Mouse (Mus musculus): ENCODE data around the gene Rab3ip. TPM values are rescaled to one million over a fixed set of nuclear protein-coding genes. Genes with fewer than 3 reads are reported as not detected.

Rab3ip gene
- polyA plus RNA-seq, 1 experiment from 2014 or later: 29.5 TPM

GRCm38 (mm10) chr10:116977858-116978257 is 27.3 kb upstream of the Rab3ip start:
- no peak overlapping the region for H3K27ac ChIP-seq (ENCODE audit: low read length)
- H3K27me3 ChIP-seq (replicated peaks; ENCODE audit: insufficient read depth, low read length): no peaks in the 10 kb centered on the region
- H3K4me3 ChIP-seq (ENCODE audit: low read depth, low read length): no peak overlapping the region
- ATAC-seq (no peak), DNase-seq (ENCODE audit: low spot score) (no peak)
- no peaks in the 10 kb centered on the region for H3K36me3 ChIP-seq (ENCODE audit: insufficient read depth, low read length)
- no peak overlapping the region for H3K4me2 ChIP-seq (replicated peaks; ENCODE audit: low read depth, low read length)
- TF ChIP-seq CTCF (IDR thresholded peaks at IDR 0.05): no peak
- no peak for TF ChIP-seq EP300 (IDR thresholded peaks at IDR 0.05)
- H3K9me3 ChIP-seq (ENCODE audit: low read length): no peaks in the 10 kb centered on the region
- H3K4me1 ChIP-seq (ENCODE audit: insufficient read depth, low read depth, low read length): no peaks in the 10 kb centered on the region
- WGBS: 78% methylated on average over 2 of the region's 2 CpGs
- no peak overlapping the region for H3K9ac ChIP-seq (replicated peaks; ENCODE audit: low read depth)

- Histone ChIP-seq H3K27me3 (replicated peaks; ENCODE audit: insufficient read depth, low read length) (no peaks in the 10 kb centered on the region), H3K9me3 (ENCODE audit: low read length) (no peaks in the 10 kb centered on the region), H3K27ac (ENCODE audit: low read length) (no peak overlapping the region), H3K36me3 (ENCODE audit: insufficient read depth, low read length) (no peaks in the 10 kb centered on the region), H3K4me2 (replicated peaks; ENCODE audit: low read depth, low read length) (no peak overlapping the region), H3K4me3 (ENCODE audit: low read depth, low read length) (no peak overlapping the region), H3K9ac (replicated peaks; ENCODE audit: low read depth) (no peak overlapping the region), H3K4me1 (ENCODE audit: insufficient read depth, low read depth, low read length) (no peaks in the 10 kb centered on the region)
- no peak for TF ChIP-seq EP300 (IDR thresholded peaks at IDR 0.05)
- TF ChIP-seq CTCF (IDR thresholded peaks at IDR 0.05): peak; percentile 15; the same call in 1 of the 2 replicates
- WGBS: 28% methylated on average over 4 of the region's 4 CpGs
- DNase-seq (ENCODE audit: low spot score) (no peak), ATAC-seq (no peak)
Observed at GRCm38 (mm10) chr10:116977455-116977854, 26.9 kb upstream of the Rab3ip start.

- Histone ChIP-seq H3K4me2 (replicated peaks; ENCODE audit: low read depth, low read length) (no peak within 1 kb of the TSS), H3K27ac (ENCODE audit: low read length) (no peak within 1 kb of the TSS), H3K36me3 (ENCODE audit: insufficient read depth, low read length) (no peaks in the 10 kb centered on the region), H3K27me3 (replicated peaks; ENCODE audit: insufficient read depth, low read length) (no peaks in the 10 kb centered on the region), H3K4me3 (ENCODE audit: low read depth, low read length) (no peak within 1 kb of the TSS), H3K9me3 (ENCODE audit: low read length) (no peaks in the 10 kb centered on the region), H3K4me1 (ENCODE audit: insufficient read depth, low read depth, low read length) (no peaks in the 10 kb centered on the region), H3K9ac (replicated peaks; ENCODE audit: low read depth) (no peak within 1 kb of the TSS)
- DNase-seq (ENCODE audit: low spot score): no peak
- no peak for ATAC-seq
- WGBS: 96% methylated on average over 6 of the region's 6 CpGs
- TF ChIP-seq EP300 (IDR thresholded peaks at IDR 0.05) (no peak), CTCF (IDR thresholded peaks at IDR 0.05) (no peak)
Observed at GRCm38 (mm10) chr10:116972509-116972908, 21.9 kb upstream of the Rab3ip start, which contains the start of gene Gm10271. TSS of gene Gm10271 (minus strand) at chr10:116972609.

- no peak for DNase-seq (ENCODE audit: low spot score)
- no peak for ATAC-seq
- Histone ChIP-seq H3K4me1 (ENCODE audit: insufficient read depth, low read depth, low read length) (no peaks in the 10 kb centered on the region), H3K9ac (replicated peaks; ENCODE audit: low read depth) (no peak overlapping the region), H3K4me3 (ENCODE audit: low read depth, low read length) (no peak overlapping the region), H3K36me3 (ENCODE audit: insufficient read depth, low read length) (no peaks in the 10 kb centered on the region), H3K27ac (ENCODE audit: low read length) (no peak overlapping the region), H3K4me2 (replicated peaks; ENCODE audit: low read depth, low read length) (no peak overlapping the region), H3K9me3 (ENCODE audit: low read length) (no peaks in the 10 kb centered on the region), H3K27me3 (replicated peaks; ENCODE audit: insufficient read depth, low read length) (no peaks in the 10 kb centered on the region)
- TF ChIP-seq EP300 (IDR thresholded peaks at IDR 0.05) (no peak), CTCF (IDR thresholded peaks at IDR 0.05) (no peak)
- WGBS: 65% methylated on average over 4 of the region's 4 CpGs
Observed at GRCm38 (mm10) chr10:116968741-116969140, 18.2 kb upstream of the Rab3ip start.

- Histone ChIP-seq H3K9me3 (ENCODE audit: low read length) (no peaks in the 10 kb centered on the region), H3K4me1 (ENCODE audit: insufficient read depth, low read depth, low read length) (no peaks in the 10 kb centered on the region), H3K9ac (replicated peaks; ENCODE audit: low read depth) (no peak overlapping the region), H3K27me3 (replicated peaks; ENCODE audit: insufficient read depth, low read length) (no peaks in the 10 kb centered on the region), H3K27ac (ENCODE audit: low read length) (peak overlapping the region; percentile 74), H3K4me2 (replicated peaks; ENCODE audit: low read depth, low read length) (no peak overlapping the region), H3K36me3 (ENCODE audit: insufficient read depth, low read length) (no peaks in the 10 kb centered on the region), H3K4me3 (ENCODE audit: low read depth, low read length) (no peak overlapping the region)
- TF ChIP-seq CTCF (IDR thresholded peaks at IDR 0.05): no peak
- TF ChIP-seq EP300 (IDR thresholded peaks at IDR 0.05): no peak
- 61% methylated on average over 6 of the region's 6 CpGs for WGBS
- no peak for DNase-seq (ENCODE audit: low spot score)
- no peak for ATAC-seq
Observed at GRCm38 (mm10) chr10:116966065-116966464, 15.5 kb upstream of the Rab3ip start.

- Histone ChIP-seq H3K27ac (ENCODE audit: low read length) (peak overlapping the region; percentile 74), H3K9me3 (ENCODE audit: low read length) (no peaks in the 10 kb centered on the region), H3K27me3 (replicated peaks; ENCODE audit: insufficient read depth, low read length) (no peaks in the 10 kb centered on the region), H3K4me1 (ENCODE audit: insufficient read depth, low read depth, low read length) (no peaks in the 10 kb centered on the region), H3K36me3 (ENCODE audit: insufficient read depth, low read length) (no peaks in the 10 kb centered on the region), H3K4me3 (ENCODE audit: low read depth, low read length) (no peak overlapping the region), H3K4me2 (replicated peaks; ENCODE audit: low read depth, low read length) (no peak overlapping the region), H3K9ac (replicated peaks; ENCODE audit: low read depth) (no peak overlapping the region)
- ATAC-seq (peak; percentile 94), DNase-seq (ENCODE audit: low spot score) (peak; percentile 82)
- TF ChIP-seq CTCF (IDR thresholded peaks at IDR 0.05) (no peak), EP300 (IDR thresholded peaks at IDR 0.05) (peak; percentile 87)
- WGBS: 51% methylated on average over 5 of the region's 5 CpGs
Observed at GRCm38 (mm10) chr10:116965297-116965696, 14.7 kb upstream of the Rab3ip start.

- Histone ChIP-seq H3K4me1 (ENCODE audit: insufficient read depth, low read depth, low read length) (no peaks in the 10 kb centered on the region), H3K4me2 (replicated peaks; ENCODE audit: low read depth, low read length) (no peak overlapping the region), H3K36me3 (ENCODE audit: insufficient read depth, low read length) (no peaks in the 10 kb centered on the region), H3K4me3 (ENCODE audit: low read depth, low read length) (no peak overlapping the region), H3K9ac (replicated peaks; ENCODE audit: low read depth) (no peak overlapping the region), H3K9me3 (ENCODE audit: low read length) (no peaks in the 10 kb centered on the region), H3K27ac (ENCODE audit: low read length) (peak overlapping the region; percentile 6), H3K27me3 (replicated peaks; ENCODE audit: insufficient read depth, low read length) (no peaks in the 10 kb centered on the region)
- ATAC-seq (no peak), DNase-seq (ENCODE audit: low spot score) (no peak)
- WGBS: 69% methylated on average over 4 of the region's 4 CpGs
- no peak for TF ChIP-seq EP300 (IDR thresholded peaks at IDR 0.05)
- TF ChIP-seq CTCF (IDR thresholded peaks at IDR 0.05): no peak
Observed at GRCm38 (mm10) chr10:116964571-116964970, 14.0 kb upstream of the Rab3ip start.
